Mouse (Mus musculus) adipocyte (in vitro differentiated cells): ENCODE results near the gene Gm21976.

Experiments
- DNase-seq: peaks from one replicate; pipeline ENCODE4 v3.0.0-alpha.2; 2016; ENCODE audit warnings: low spot score

The Gm21976 gene

DNA sequence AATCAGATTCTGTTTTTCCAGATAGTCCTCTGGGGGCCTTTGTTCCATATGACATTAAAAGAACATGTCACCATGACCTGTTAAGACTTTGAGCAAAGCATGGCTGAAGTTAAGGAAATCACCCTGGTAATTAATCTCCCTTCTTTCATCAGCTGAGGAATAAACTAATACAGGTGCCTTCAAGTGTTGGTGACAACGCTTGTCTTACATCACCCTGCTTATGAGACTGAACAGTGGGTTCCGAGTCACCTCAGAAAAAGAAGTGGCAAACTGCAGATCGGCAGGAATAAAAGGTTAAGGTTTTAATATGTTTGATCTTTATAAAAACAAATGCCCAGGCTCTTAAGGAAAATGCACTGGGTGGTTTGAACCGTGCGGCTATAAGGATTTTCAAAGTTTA, at the start of gene Gm21976:
Gm21976 (plus strand) TSS at position 202 of the 400 bp plus-strand sequence.
- DNase-seq, result no peak

DNA sequence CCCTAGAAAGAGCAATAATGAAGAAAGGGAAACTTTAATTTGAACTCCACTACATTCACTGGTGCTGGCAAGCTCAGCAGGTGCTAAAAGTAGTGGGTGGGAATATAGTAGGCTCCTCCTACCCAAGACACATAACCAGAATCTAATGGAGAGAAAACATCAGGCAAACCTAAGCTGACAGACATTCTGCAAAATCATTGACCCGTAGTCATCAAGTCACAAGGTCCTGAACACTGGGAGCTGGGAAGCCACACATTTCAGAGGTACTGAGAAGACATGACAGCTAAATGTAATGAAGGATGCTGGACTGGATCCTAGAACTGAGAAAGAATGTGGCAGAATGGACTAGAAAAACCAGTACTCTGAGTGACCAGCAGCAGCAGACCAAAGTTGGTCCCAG, 49.2 kb upstream of the Gm21976 start:
- DNase-seq, result no peak

DNA sequence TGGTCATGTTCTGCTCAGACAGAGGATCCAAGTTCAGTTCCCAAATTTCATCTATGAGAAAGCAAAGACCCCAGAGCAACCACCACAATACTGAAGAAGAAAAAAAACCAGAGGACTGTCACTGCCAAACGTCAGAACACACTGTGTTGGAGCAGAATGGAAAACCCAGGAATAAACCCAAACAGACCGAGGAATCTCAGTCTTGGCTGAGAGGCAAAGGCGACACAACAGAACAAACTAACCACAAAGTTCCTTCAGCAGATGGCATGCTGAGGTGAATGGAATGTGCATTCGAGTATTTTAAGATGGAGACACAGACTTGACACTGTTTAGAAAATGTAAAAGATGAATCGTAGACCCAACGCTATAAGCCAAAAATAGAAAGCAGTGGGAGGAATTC, 44.2 kb upstream of the Gm21976 start:
- DNase-seq, result no peak

DNA sequence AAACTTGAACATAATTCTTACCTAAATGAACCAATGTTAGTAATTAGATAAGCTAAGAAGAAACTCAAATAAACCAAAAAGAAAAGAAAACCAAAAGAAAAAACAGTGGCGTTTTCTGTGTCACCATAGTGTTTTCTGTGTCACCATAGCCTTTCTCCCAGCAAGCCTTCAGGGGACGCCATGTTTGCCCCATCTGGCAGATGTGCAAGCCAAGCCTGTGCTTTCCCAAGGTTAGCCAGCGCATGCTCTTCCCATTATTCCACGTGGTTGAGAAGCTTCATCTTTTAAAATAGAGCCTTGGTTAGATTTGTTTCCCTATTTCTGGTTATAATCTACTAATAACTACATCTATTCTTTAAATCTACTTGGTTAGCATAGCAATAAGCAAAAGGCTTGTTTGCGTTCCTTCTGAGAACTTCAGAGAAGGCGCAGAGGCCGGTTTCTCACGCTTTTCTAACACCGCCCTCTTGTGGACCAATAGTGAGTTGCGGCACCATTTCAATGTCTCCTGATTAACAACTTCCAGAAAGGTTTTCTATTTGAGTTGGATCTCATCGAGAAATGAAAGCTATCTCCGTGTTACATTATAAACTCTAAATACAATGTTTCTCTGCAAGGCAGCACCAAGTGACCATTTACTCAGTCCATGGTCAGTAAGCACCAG, 39.6 kb upstream of the Gm21976 start:
- peak; percentile 80 for DNase-seq

DNA sequence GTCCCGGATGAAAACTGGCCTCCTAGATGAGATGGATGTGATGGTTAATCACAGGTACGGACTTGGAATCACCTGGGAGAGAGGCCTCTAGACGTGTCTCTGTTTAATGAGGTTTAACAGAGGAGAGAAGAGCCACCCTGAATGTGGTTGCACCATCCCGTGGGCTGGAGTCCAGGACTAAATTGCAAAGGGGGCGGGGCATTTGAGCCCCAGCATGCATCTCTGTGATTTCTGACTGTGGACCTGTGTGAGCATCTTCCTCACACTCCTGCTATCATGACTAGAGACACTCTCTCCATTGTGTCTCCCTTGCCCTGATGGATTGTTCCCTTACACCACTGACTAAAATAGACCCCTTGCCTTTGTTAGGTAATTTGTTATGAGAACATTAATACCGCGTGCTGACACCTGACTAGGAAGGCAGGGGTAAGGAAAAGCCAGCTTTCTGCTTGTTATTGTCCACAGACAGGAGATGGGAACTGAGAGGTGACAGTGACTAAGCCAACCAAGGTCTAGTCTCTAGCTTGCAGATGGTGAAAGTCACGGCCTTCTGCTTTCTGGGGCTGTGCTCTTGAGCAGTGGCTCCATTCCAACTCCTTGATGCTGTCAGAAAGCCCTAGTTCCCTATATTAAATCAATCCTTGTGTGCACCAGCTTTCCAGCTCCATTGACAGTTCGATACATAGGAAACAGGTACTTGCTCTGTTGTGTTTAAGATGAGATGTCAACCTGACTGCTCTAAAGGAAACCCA, 38.0 kb upstream of the Gm21976 start:
- no peak for DNase-seq

DNA sequence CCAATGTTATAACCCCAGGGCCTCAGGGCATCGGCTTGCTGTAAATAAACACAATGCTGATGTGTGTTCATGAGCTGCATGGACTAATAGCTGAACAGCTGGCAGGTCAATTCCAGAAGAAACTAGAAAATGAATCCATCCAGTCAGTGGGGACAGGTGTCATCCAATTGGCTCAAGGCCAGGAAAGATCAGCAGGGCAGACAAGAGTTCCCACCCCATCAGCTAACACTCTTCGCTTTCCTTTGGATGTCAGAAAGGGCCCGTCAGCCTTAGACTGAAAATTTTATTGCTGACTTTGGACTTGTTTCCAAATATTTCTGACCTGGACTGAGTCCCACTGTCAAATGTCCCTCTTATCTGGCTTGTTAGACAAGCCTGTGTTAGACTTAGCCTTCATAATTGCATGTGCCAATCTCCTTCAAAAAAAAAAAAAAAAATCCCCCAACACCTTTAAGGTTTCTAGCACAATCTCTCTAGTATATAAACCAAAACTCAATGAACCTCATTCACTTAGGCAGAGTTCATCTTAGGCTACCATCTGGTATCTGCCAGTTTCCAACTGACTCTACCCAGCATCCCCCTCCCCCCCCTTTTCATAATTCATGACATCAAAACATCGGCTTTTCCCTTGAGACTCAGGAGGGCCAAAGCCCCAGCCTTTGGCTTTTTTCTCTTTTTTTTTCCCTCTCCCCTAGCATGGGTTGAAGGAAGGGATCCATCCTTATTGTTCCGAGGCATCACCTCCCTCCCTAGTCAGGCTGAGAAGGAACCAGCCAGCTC, 34.9 kb upstream of the Gm21976 start:
- peak; percentile 13 for DNase-seq

DNA sequence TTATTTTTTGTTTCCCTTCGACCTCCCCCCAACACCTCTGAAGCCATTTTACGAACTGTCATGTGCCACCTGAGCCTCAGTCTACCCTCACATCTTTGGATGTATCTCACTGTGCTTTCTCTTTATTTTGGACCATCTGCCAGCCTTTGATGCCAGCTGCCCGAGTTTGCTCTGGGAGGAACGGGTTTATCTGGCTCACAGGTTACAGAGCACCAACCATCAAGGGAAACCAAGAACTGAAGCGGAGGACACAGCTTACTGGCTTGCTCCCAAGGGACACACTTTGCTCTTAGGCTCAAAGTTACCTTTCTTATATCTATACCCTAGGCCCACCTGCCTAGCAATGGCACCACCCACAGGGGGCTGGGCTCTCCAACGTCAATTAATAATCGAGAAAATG, 34.3 kb upstream of the Gm21976 start:
- DNase-seq, result no peak

DNA sequence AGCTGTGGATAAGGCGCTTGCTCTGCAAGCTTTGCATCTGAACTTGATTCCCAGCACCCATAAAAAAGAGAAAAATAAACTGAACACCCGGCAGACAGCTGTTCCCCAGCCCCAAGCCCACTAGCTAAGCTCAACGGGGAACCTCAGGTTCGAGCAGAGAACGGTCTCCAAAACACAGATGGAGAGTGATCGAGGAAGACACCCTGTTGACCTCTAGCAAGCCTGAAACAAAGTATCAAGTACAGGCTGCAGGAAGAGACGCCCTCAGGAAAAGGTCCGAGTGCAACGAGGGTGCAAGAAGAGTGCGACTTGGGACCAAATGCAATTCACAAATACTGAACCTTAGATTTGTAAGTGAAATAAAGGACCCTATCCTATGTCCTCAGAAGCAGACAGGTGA, 30.1 kb upstream of the Gm21976 start:
- no peak for DNase-seq

DNA sequence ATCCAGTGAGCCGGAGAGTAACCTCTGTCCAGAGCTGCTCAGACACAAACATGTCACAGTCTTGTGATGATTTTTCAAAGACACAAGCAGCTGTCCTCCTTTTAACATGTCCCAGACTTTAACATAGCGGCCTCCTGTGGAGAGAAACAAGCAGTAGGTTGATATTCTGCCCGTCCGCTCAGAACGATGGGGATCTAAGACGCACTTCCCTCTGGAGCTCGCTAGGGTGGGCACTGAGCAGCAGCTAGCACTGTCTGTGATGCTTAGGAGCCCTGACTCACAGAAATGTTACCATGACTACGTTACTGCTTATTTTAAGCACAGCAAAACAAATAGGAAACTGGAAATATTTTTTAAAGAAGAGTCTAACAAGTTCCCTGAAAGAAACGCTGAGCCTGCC, 24.8 kb upstream of the Gm21976 start:
- no peak for DNase-seq

DNA sequence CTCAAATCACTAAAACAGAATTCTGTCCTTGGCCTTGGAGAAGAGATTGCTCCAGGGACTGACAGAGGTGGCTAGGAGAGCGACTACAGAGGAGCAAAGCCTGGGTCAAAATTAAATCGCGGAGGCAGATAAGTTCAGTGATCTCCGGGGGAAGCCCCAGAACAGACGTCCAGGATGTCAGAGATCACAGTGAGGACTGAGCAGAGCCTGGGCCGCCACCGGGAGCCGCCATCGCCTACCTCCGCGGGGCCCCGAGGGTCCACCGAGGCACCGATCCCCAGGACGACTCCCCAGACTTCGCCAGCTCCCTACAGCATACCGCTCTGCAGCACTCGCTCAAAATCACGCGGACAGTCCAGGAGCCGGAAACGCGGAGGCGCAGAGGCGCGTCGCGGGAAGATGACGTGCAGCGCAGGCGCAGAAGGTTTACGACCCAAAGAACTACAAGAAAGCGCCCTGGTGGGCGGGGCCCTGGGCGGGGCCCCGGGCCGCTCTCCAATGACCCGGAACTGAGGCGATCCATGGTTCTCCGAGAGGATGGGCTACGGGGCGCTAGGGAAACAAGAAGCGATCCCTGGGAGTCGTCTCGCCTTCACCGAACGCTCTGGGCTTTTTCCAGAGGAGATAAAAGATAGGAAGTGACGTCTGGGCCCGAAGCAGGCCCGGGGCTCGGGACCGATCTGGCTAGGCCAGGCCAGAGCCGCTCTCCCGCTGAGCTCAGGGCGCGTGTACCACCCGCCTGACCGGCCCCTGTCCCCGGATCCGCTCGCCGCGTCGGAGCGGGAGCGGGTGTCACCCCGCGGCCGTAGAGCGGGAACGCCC, 16.8 kb upstream of the Gm21976 start, which contains the start of the genes Utp15 and Ankra2:
Utp15 (minus strand) TSS at position 406 of the 822 bp plus-strand sequence.
Ankra2 (plus strand) TSS at position 439 of the 822 bp plus-strand sequence.
- peak; percentile 97 for DNase-seq

DNA sequence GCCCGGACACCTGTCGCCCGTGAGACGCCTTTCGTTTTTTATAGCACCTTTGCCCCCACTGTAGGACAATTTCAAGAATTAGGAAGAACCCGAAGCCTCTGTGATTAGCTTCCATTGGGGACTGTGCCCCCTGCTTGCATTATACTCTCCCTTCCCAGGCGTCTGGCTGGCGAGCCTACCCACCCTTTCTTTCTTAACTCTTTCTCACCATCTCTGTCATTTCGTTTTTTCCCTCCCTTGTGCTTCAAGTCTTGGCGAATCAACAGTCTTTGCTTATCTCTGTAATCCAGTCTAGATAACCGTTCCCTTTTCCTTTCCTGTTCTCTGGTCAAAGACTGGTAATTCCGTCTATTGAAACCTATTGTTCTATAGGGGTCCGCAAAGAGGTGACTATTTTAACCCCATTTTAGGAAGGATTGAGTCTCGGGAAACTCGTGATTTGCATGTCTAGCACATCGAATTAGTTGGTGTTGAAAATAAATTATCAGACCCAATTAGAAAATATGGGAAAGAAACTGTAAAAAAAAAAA, 16.2 kb upstream of the Gm21976 start:
- DNase-seq, result peak; percentile 29

DNA sequence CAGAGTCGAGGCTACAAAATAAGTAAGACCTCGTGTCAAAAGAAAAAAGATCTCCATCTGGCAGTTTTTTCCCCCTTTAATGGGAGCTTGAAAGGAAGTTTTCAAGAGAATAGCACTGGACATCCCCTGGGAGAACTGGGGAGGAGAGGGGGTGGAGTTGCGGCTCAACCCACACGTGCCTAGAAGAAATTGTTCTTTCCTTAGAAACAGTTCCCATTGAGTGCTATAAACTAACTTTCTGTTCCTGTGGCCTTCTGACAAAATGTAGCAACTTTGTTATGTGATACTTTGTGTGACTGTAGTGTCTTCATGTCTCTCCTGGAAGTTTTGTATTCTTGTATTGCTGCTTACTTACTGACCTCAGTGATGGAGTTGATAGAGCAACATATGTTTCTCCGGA, 15.6 kb upstream of the Gm21976 start:
- DNase-seq, result peak; percentile 29

DNA sequence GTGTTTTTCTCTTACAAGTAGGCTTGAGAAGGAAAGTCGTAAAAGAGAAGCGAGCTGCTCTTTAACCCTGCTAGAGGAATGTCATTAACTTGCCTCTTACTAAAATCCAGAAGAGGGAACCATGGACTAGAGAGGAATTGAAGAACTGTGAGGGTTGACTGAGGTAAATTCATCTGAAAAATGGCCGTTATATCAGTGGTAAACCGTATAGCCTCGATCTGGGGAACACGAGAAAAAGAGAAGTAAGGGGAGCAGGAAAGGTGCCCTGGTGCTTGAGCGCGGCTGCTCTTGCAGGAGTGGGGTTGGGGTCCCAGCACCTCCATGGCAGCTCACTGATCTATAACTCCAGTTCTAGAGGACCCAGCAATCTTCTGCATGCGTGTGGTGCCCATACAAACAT, 5.7 kb upstream of the Gm21976 start:
- no peak for DNase-seq

DNA sequence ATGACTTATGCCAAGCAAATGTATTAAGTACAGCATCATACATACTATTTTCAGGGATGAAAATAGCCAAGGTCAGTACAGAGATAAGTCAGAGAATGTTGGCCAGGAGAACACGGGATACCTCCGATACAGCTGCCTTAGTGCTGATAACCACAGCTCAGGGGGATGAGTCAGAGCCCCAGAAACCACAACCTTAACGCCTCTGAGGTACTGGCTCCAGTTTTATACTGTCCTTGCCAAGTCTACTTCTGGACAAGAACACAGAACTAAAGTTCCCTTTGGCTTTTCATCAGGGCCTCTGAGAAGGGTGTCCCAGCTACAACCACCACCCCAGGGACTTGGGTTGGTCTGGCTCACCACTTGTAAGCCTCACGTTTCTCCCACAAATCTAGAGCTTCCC, 4.0 kb upstream of the Gm21976 start:
- DNase-seq, result no peak

DNA sequence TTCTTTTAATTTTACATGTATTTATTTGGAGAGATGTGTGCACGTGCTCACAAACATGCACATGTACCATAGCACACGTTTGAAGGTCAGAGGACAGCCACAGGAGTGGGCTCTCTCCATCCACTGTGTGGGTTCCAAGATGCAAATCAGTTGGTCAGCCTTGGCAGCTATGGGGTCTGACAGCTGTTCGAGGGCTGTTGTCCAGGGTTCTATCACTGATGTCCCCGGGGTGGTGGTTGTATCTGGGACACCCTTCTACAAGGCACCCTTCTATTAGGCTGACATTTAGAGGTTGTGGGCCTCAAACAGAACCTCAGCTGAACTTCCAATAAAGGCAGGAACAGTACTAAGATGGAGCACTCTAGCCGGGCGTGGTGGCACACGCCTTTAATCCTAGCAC, 3.4 kb upstream of the Gm21976 start:
- no peak for DNase-seq

DNA sequence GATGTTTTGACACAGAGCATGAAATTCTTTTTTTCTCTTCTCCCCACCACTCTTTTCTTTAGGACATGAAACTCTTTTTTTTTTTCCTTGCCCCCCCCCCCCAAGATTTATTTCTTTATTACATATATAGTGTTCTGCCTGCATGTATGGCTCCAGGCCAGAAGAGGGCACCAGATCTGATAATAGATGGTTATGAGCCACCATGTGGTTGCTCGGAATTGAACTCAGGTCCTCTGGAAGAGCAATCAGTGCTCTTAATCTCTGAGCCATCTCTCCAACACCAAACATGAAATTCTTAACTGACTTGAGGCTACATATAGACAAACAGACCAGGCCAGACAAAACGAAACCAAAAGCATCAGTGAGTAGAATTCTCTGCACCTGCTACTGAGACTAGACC, 2.2 kb upstream of the Gm21976 start:
- no peak for DNase-seq

DNA sequence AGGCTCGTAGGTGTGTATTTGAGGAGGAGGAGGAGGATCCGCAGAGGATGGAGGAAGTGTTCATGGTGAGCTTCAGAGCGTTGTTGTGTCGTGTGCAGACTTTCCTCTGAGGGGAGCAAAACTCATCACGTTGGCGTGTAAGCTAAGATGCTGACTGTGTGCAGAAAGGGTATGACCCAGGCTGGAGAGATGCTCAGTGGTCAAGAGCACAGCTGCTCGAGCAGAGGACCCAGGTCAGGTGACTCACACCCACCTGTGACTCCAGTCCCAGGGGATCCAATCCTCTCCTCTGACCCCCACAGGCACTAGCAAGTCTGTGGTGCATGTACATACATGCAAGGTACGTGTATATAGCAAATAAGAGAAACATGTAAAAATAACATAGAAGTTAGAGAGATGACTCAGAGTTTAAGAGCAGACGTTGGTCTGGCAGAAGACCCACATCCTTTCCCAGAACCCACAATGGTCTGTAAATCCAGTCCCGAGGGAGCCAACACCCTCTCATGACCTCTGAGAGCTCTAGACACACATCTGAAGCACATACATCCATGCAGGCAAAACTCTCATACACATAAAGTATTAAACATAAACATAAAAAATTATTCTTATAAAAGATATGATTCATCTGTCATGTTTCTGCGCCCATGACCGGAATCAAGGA, 1.4 kb downstream of the Gm21976 start:
- no peak for DNase-seq

DNA sequence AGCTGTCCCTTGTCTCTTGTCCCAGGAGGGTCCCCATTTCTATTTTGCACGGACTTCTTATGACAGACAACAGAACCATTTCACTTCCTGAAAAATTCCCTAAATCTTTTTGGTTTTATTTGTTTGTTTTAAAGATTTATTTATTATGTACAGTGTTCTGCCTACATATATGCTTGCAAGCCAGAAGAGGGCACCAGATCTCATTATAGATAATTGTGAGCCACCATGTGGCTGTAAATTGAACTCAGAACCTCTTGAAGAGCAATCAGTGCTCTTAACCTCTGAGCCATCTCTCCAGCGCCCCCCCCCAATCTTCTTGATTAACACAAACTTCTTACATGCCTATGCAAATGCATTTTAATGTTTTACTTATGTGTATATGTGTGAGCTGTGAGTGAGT, 11.0 kb downstream of the Gm21976 start:
- peak; percentile 26 for DNase-seq

DNA sequence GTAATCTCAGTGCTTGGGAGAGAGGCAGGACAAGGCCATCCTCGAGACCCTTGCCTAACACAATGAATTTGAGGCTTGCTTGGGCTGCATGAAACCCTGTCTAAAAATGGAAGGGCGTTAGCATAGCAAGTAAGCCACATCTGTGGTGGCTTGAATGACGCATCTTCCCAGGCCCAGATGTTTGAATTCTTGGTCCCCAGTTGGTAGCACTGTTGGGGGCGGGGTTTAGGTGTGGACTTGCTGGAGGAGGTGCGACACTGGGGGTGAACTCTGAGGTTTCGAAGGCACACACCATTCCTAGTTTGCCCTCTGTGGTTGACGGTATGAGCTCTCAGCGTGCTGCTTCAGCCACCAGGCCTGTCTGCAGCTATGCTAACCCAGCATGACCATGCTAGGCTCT, 12.0 kb downstream of the Gm21976 start:
- DNase-seq, result no peak

DNA sequence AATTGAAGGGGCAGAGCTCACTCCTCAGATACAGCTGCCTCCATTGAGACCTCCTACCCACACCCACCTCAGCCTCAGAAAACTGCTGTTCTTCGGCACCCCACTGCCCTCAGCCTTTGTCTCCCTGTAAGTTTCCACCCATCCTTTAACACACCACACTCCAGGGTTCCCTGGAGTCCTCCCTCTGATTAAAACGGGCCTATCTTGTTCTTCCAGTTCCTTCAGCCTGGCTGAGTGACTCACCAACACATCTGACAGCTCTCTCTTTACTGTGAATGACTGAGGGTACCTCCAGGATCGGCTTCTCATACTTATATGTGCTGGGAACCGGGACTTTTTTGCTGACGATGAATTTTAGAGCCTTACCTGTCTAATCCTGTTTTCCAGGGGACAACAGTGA, 16.4 kb downstream of the Gm21976 start:
- DNase-seq, result no peak

DNA sequence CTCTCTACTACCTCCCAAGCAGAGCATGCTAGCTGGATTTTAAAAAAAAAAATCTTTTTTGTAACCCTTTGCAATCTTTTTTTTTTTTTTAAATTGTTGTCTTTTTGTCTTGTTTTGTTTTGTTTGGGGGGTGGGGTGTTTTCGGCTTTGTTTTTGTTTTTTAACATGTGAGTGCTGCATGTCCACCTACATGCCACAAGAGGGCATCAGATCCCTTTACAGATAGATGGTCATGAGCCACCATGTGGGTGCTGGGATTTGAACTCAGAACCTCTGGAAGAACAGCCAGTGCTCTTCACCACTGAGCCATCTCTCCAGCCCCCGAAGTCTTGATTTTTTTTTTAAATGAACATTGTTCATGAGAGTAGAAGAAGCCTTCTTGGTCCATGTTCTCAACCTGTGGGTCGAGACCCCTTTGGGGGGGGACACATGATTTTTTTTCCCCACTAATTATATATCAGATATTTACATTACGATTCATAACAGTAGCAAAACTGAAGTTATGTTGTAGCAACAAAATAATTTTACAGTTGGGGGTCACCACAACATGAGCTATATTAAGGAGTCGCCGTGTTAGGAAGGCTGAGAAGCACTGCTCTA, 18.3 kb downstream of the Gm21976 start:
- DNase-seq, result no peak
